Mouse (Mus musculus) liver, embryonic 14.5 days (tissue): ENCODE results near the gene Sfrp2. TPM values are rescaled to one million over a fixed set of nuclear protein-coding genes. Genes with fewer than 3 reads are reported as not detected.

Experiments used
- ATAC-seq: fragments of 200-750 bp; cut with Nextera tagmentation; 2 replicates; pipeline ENCODE4 v1.8.0; 2017; ENCODE audit warnings: moderate number of reproducible peaks, mild to moderate bottlenecking, moderate library complexity; ENCODE audit not compliant: insufficient read depth
- DNase-seq, 3 experiments: peaks; one replicate each; pipeline ENCODE4 v3.0.0-alpha.2; 2012 to 2013; ENCODE audit warnings: low read depth in 3 of 3, low spot score in 3 of 3
- H3K27ac ChIP-seq: fragments of 300-500 bp; sonication (generic); 2 replicates; pipeline ENCODE4 v1.5.1; 2014; ENCODE audit warnings: moderate library complexity, mild to moderate bottlenecking, control low read depth, inconsistent platforms
- H3K27me3 ChIP-seq: fragments of 300-500 bp; sonication (generic); 2 replicates; pipeline ENCODE4 v1.6.1; 2014; ENCODE audit warnings: mild to moderate bottlenecking, low read length, moderate library complexity; ENCODE audit not compliant: control insufficient read depth, insufficient read depth
- H3K36me3 ChIP-seq: fragments of 300-500 bp; sonication (generic); replicated peaks from 2 replicates; pipeline ENCODE4 v1.6.1; 2014; ENCODE audit warnings: low read depth; ENCODE audit not compliant: control insufficient read depth, insufficient read depth
- H3K4me1 ChIP-seq, 2 experiments: fragments of 200-500 bp in 1 of 2; fragments of 300-500 bp in 1 of 2; sonication (generic) in 1 of 2; replicated peaks; 2 replicates each; pipeline ENCODE4 v1.6.1; 2012 to 2014; ENCODE audit warnings: antibody characterized with exemption in 1 of 2, inconsistent platforms in 1 of 2, low read length in 1 of 2; ENCODE audit not compliant: control insufficient read depth in 2 of 2, insufficient read depth in 2 of 2
- H3K4me2 ChIP-seq: fragments of 300-500 bp; sonication (generic); 2 replicates; pipeline ENCODE4 v1.6.1; 2014; ENCODE audit warnings: low read depth, mild to moderate bottlenecking, control low read depth, moderate library complexity
- H3K4me3 ChIP-seq, 2 experiments: fragments of 200-500 bp in 1 of 2; fragments of 300-500 bp in 1 of 2; sonication (generic) in 1 of 2; 2 replicates each; pipeline ENCODE4 v1.5.1; 2012 to 2014; ENCODE audit warnings: low read depth in 2 of 2, low read length in 2 of 2, mild to moderate bottlenecking in 2 of 2, control low read depth in 1 of 2, inconsistent platforms in 1 of 2, moderate library complexity in 1 of 2; ENCODE audit not compliant: insufficient read depth in 1 of 2
- H3K9ac ChIP-seq: fragments of 300-500 bp; sonication (generic); replicated peaks from 2 replicates; pipeline ENCODE4 v1.6.1; 2014; ENCODE audit warnings: mild to moderate bottlenecking, control low read depth, moderate library complexity
- H3K9me3 ChIP-seq: fragments of 300-500 bp; sonication (generic); 2 replicates; pipeline ENCODE4 v1.6.1; 2016; ENCODE audit warnings: low read length, mixed read lengths; ENCODE audit not compliant: control insufficient read depth
- CTCF ChIP-seq: IDR thresholded peaks from 2 replicates; pipeline ENCODE4 v1.5.1; 2016; ENCODE audit warnings: antibody characterized with exemption, low read depth, control low read depth
- EP300 ChIP-seq: IDR thresholded peaks from 2 replicates; pipeline ENCODE4 v1.6.1; 2016; ENCODE audit warnings: antibody characterized with exemption, low read depth
- WGBS: fragments of 180-500 bp; shearing (Covaris S2); extraction: QIAGEN DNeasy Blood & Tissue Kit; methylation state at CpG from one replicate; pipeline ENCODE4 v1.1.7; 2014; ENCODE audit not compliant: insufficient replicate concordance; 5-methylcytosine and 5-hydroxymethylcytosine counted together
- polyA plus RNA-seq, 2 experiments: library from polyadenylated mRNA; depleted of rRNA in 1 of 2; stranded (reverse) in 1 of 2; unstranded in 1 of 2; fragments of >200 nt; fragmentation: Nextera tagmentation in 1 of 2; extraction: Ambion mirVana in 1 of 2; gene quantifications; 2 replicates each; pipeline versions ENCODE4 v1.2.1 to v1.2.3; 2012 to 2014

The Sfrp2 gene
- polyA plus RNA-seq, 2 experiments: 1.2 to 1.6 TPM

GRCm38 (mm10) chr3:83811987-83812386 is 45.9 kb downstream of the Sfrp2 start:
- Histone ChIP-seq H3K36me3 (no peaks in the 10 kb centered on the region), H3K4me2 (no peak overlapping the region), H3K4me3 (no peak overlapping the region), H3K27me3 (no peaks in the 10 kb centered on the region), H3K9me3 (no peaks in the 10 kb centered on the region), H3K4me1 (no peaks in the 10 kb centered on the region), H3K27ac (no peak overlapping the region), H3K9ac (no peak overlapping the region)
- no peak for DNase-seq
- no peak for TF ChIP-seq CTCF
- no peak for TF ChIP-seq EP300
- WGBS: 52% methylated on average over 7 of the region's 7 CpGs
- no peak for ATAC-seq

GRCm38 (mm10) chr3:83812863-83813262 is 46.7 kb downstream of the Sfrp2 start:
- H3K4me3 ChIP-seq: no peak overlapping the region
- H3K9ac ChIP-seq: no peak overlapping the region
- no peaks in the 10 kb centered on the region for H3K36me3 ChIP-seq
- H3K27ac ChIP-seq: no peak overlapping the region
- no peaks in the 10 kb centered on the region for H3K27me3 ChIP-seq
- no peak for DNase-seq
- ATAC-seq: no peak
- no peaks in the 10 kb centered on the region for H3K9me3 ChIP-seq
- no peak for TF ChIP-seq EP300
- TF ChIP-seq CTCF: no peak
- no peaks in the 10 kb centered on the region for H3K4me1 ChIP-seq
- H3K4me2 ChIP-seq: no peak overlapping the region

- H3K36me3 ChIP-seq: no peaks in the 10 kb centered on the region
- TF ChIP-seq CTCF: no peak
- no peak for TF ChIP-seq EP300
- ATAC-seq (no peak), DNase-seq (no peak)
- no peaks in the 10 kb centered on the region for H3K4me1 ChIP-seq
- H3K27me3 ChIP-seq: no peaks in the 10 kb centered on the region
- no peak overlapping the region for H3K27ac ChIP-seq
- no peak overlapping the region for H3K4me2 ChIP-seq
- H3K9me3 ChIP-seq: no peaks in the 10 kb centered on the region
- H3K4me3 ChIP-seq: no peak overlapping the region
- no peak overlapping the region for H3K9ac ChIP-seq
- WGBS: 64% methylated on average over 4 of the region's 4 CpGs
Measured at GRCm38 (mm10) chr3:83816372-83816925, 50.3 kb downstream of the Sfrp2 start.

GRCm38 (mm10) chr3:83823774-83824173 is 57.7 kb downstream of the Sfrp2 start:
- no peaks in the 10 kb centered on the region for H3K36me3 ChIP-seq
- DNase-seq (no peak), ATAC-seq (no peak)
- no peaks in the 10 kb centered on the region for H3K27me3 ChIP-seq
- WGBS: 60% methylated on average over 4 of the region's 4 CpGs
- H3K9ac ChIP-seq: no peak overlapping the region
- H3K4me3 ChIP-seq: no peak overlapping the region
- no peak overlapping the region for H3K27ac ChIP-seq
- H3K4me2 ChIP-seq: no peak overlapping the region
- no peaks in the 10 kb centered on the region for H3K9me3 ChIP-seq
- H3K4me1 ChIP-seq: no peaks in the 10 kb centered on the region
- TF ChIP-seq EP300 (no peak), CTCF (no peak)

Other genes with a start within 250 kb of the Sfrp2 start
- 1.3 and 1.4 TPM in 2 replicates for gene Tlr2, start 75.4 kb downstream of the Sfrp2 start, polyA plus RNA-seq (2012; rRNA removed)
- gene Tlr2, start 75.4 kb downstream of the Sfrp2 start, polyA plus RNA-seq (2014; fragmentation: Nextera tagmentation; extraction: Ambion mirVana): 2.2 and 2.5 TPM in 2 replicates